Mouse (Mus musculus): ENCODE measurements around the gene Fam213a.

- TF ChIP-seq CTCF (IDR thresholded peaks at IDR 0.05; ENCODE audit: extremely low read depth, insufficient read depth, insufficient read length, insufficient replicate concordance) (no peak), POLR2A (IDR thresholded peaks at IDR 0.05; ENCODE audit: low read depth, low read length) (no peak)
These were observed 46.0 kb downstream of the Fam213a start for GRCm38 (mm10) chr14:40967598-40967900.
